10 mouse cellular contexts compared by ENCODE assay signal in genomic region chr12:107516265-107517217, GRCm38 (mm10). TPM values are rescaled to one million over a fixed set of nuclear protein-coding genes. Genes with fewer than 3 reads are reported as not detected.
A peak's percentile ranks its signal among the peaks of the same experiment; 100 is the strongest.
DNase-seq lines count a peak whose midpoint lies in the region; ATAC-seq lines count a peak whose summit lies in the region.
"Had no signal": no experiment of that assay in that cellular context is flagged by ENCODE, and none has a peak within 500 bp of the region (broad histone marks: within the 10 kb centered on the region; RNA-seq: fewer than 3 reads in every experiment).

No protein-coding gene starts in this region.

- H3K4me1 ChIP-seq in hindbrain, embryonic 11.5 days (replicated peaks; ENCODE audit: control insufficient read depth, insufficient read depth, low read length): no peaks in the 10 kb centered on the region

- whole genome bisulfite sequencing in hindbrain, embryonic 11.5 days: 26% methylated on average over 11 of the region's 11 CpGs

- no peak overlapping the region for H3K4me3 ChIP-seq in hindbrain, embryonic 11.5 days (ENCODE audit: low read depth, low read length)
- H3K4me3 ChIP-seq: lung, embryonic 15.5 days had no signal

- intact Hi-C loops in left cerebral cortex, postnatal 10 days (cut with DNase I): no loop called here

- H3K4me2 ChIP-seq in hindbrain, embryonic 11.5 days (replicated peaks; ENCODE audit: low read depth, low read length): no peak overlapping the region
- H3K4me2 ChIP-seq: lung, embryonic 15.5 days had no signal

- H3K9me3 ChIP-seq in hindbrain, embryonic 11.5 days (ENCODE audit: control insufficient read depth, low read length): no peaks in the 10 kb centered on the region
- H3K9me3 ChIP-seq: lung, embryonic 15.5 days had no signal

- H3K27me3 ChIP-seq in hindbrain, embryonic 11.5 days (ENCODE audit: control insufficient read depth, insufficient read depth, low read length): no peaks in the 10 kb centered on the region

- H3K36me3 ChIP-seq in hindbrain, embryonic 11.5 days (ENCODE audit: control insufficient read depth, insufficient read depth, low read length): no peaks in the 10 kb centered on the region
- H3K36me3 ChIP-seq: lung, embryonic 15.5 days had no signal

- peak overlapping the region; percentile 47 for H3K27ac ChIP-seq in hindbrain, embryonic 11.5 days (ENCODE audit: low read depth, low read length)
- H3K27ac ChIP-seq: lung, embryonic 15.5 days had no signal

- peak; percentile 78 for ATAC-seq in hindbrain, embryonic 11.5 days (ENCODE audit: low FRiP score)

- peak; percentile 5 for DNase-seq in left cerebral cortex, adult 11 months (ENCODE audit: low spot score)
- no peak for DNase-seq in left cerebral cortex, postnatal 10 days (ENCODE audit: extremely low spot score in 1 of 2, low spot score in 2 of 2)
- peak; percentile 15 to 16 for DNase-seq in cerebellum, postnatal 36 days
- peak; percentile 56 for DNase-seq in hindbrain, embryonic 11.5 days (ENCODE audit: low spot score)
- DNase-seq in retina, embryonic 14.5 days (ENCODE audit: low spot score): peak; percentile 70
- DNase-seq in urinary bladder, postnatal 14 days (ENCODE audit: low spot score): no peak
- no peak for DNase-seq in right cerebral cortex, postnatal 14 days
- DNase-seq in thymus, postnatal 14 days: no peak
- DNase-seq: gastrocnemius, postnatal 14 days had no signal

- H3K9ac ChIP-seq in hindbrain, embryonic 11.5 days (ENCODE audit: low read depth, low read length): no peak overlapping the region
- H3K9ac ChIP-seq: lung, embryonic 15.5 days had no signal

RNA-seq across cellular contexts. Expression of gene 3110018I06Rik, which starts 28.1 kb away (rescaled TPM):
- not detected for total RNA-seq in left cerebral cortex, postnatal 10 days (2021)
- not detected in 2 replicates for polyA plus RNA-seq in hindbrain, embryonic 11.5 days (2014; fragmentation: Nextera tagmentation; extraction: Ambion mirVana)
- total RNA-seq: gastrocnemius, postnatal 14 days had no signal
- polyA plus RNA-seq: lung, embryonic 15.5 days had no signal

Comparison
In these comparisons a context has a peak if more than half of its experiments do, and no peak if none do; other contexts are left out.
1. DNase-seq: peak in left cerebral cortex, adult 11 months (single experiment), cerebellum, postnatal 36 days (2 of 2), hindbrain, embryonic 11.5 days (single experiment) and retina, embryonic 14.5 days (single experiment); none in left cerebral cortex, postnatal 10 days (0 of 2), urinary bladder, postnatal 14 days (single experiment), right cerebral cortex, postnatal 14 days (single experiment) and thymus, postnatal 14 days (single experiment).